Mouse (Mus musculus) testis, postnatal 14 days (tissue): ENCODE data around the gene Snrpf.

Experiments
- DNase-seq: peaks from one replicate; pipeline ENCODE4 v3.0.0; 2021; ENCODE audit warnings: low spot score

Snrpf gene

DNA sequence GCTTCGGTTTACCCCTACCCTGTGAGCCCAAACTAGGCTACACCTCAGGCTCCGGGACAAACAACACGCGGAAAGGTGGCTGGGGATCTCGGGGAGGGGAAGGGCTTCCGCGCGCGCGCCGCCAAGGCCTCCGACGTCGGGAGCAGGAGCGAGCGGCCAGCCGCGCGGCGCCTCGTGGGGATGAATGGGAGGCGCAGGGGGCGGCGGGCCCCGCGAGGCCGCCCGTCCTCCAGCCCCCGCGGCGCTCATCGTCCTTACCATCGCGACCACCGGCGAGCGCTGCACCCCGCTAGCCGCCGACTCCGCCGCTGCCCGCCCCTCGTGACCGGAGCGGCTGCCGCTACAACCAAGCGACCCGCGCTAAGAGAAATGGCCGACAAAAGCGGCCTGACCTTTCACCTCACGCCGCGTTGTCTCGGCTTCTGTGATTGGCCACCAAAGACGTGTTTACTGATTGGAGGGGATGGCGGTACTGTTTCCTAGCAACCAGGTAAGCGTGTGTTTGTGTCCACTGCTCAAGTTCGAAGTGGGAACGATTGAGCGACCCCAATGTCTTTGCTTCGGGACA is at the start of gene Snrpf:
TSS of gene Snrpf (minus strand) at position 426 of the 568 bp plus-strand sequence.
- DNase-seq: peak; percentile 91

DNA sequence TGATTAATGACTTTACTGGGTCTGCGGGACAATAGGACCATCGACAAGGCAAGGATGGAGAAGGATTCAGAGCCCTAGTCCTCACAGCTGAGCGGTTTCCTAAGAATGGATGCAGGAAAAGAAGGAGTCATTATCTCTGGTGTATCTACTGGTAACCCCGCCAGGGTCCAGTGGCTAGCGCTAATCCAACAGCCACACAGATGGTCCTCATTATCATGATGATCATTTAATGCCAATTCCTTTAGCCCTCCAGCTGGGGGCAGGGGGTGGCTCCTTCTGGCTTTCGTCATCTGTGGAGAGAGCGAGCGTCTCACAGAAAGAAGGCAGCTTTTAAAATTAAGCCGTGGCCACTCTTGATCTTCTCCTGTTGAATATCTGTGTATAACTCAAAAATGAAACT is 46.4 kb upstream of the Snrpf start:
- no peak for DNase-seq

DNA sequence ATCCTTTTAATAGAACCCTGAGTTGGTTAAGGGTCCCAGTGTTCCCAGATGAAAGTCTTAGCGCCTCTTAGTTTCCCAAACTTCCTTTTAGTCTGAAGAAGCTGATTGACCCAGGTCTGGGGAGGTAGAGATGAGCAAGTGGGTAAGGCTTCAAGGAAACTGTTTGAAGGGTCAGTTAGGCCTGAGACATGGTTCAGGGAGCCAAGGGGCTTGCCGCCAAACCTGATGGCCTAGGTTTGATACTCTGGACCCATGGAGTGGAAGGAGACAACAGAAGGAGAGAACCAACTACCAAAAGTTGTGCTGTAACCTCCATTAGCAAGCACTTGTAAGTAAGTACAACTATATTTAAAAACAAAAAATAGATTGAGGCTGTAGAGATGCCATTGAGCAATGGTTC is 44.5 kb upstream of the Snrpf start:
- DNase-seq: no peak

DNA sequence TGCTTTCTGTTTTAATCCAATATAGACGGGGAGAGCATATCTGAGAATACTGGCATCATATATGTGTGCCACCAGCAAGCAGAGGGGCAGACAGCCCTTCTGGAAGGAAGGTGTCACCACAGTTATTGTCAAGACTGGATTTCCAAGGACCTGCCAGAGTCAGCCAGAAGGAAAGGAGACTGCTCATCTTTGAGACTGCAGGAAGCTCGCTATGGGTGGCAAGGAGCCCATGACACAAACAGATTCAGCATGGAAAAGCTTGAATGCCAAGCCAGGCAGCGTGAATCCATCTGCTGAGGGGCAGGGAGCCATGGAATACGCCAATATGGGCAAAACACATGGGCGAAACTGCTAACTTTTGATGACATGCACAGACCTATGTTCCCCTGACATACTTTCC is 44.1 kb upstream of the Snrpf start:
- no peak for DNase-seq

DNA sequence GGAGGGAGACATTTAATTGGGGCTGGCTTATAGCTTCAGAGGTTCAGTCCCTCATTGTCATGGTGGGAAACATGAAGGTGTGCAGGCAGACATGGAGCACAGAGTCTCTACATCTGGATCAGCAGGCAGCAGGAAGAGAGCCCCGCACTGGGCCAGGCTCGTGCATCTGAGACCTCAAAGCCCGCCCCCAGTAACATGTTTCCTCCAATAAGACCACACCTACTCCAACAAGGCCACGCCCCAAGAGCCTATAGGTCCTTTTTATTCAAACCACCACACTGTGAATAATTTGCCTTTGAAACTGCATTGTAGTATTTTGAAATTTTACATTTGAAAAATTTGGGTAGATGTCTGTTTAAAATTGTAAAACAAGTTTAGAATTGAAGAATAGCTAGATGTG is 42.6 kb upstream of the Snrpf start:
- no peak for DNase-seq

DNA sequence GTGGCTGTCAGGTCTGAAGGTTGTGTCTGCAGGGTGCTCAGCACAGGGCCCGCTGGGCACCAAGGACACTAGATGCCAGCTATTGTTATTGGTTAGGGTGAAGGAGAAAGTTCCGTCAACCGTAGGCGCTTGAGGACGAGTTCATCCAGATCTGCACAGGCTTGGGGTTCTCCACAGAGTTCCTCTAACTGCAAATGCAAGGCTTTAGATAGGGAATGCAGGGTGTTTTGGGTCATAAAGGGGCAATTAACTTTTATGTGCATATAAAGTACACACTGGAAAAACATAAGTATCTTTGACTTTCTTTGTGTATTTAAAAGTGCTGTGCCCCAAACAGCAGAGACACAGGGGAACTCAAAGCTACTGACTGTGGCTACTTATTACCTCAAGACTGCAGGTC is 40.8 kb upstream of the Snrpf start:
- no peak for DNase-seq

DNA sequence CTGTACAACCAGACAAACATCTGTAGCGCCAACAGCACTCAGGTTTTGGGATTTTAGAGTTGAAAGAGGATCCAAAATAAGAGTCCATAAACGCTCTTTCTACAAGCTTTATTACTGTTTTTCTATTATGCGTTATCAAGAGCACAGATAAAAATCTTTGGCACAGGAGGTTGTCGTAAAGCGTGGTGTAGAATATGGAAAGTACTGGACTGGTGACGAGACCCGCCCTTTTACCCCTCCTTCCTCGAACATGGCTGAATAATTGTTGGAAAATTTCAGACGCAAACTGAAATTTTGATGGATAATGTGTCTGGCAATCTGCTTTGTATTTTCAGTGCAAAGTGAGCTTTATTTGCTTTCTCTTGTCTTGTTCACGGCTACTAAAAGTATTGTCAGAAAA is 34.6 kb upstream of the Snrpf start:
- no peak for DNase-seq

DNA sequence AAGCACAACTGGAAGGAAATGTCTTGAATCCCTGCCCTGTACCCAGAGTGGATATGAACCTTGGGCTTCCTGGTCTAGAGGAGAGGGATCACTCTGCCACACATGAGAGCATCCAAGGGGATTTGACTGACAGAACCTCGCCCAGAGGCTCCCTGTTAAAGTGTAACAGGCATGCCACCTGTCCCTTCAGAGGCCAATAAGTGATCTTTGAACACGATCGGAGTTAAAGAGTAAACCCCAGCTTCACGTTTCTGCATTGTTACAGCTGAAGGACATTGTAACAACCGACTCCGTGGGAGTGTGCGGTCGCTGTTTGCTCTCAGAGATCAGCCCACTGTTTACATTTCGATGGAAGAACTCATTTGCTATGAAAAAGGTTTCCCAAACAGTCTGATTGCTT is 34.2 kb upstream of the Snrpf start:
- peak; percentile 43 for DNase-seq

DNA sequence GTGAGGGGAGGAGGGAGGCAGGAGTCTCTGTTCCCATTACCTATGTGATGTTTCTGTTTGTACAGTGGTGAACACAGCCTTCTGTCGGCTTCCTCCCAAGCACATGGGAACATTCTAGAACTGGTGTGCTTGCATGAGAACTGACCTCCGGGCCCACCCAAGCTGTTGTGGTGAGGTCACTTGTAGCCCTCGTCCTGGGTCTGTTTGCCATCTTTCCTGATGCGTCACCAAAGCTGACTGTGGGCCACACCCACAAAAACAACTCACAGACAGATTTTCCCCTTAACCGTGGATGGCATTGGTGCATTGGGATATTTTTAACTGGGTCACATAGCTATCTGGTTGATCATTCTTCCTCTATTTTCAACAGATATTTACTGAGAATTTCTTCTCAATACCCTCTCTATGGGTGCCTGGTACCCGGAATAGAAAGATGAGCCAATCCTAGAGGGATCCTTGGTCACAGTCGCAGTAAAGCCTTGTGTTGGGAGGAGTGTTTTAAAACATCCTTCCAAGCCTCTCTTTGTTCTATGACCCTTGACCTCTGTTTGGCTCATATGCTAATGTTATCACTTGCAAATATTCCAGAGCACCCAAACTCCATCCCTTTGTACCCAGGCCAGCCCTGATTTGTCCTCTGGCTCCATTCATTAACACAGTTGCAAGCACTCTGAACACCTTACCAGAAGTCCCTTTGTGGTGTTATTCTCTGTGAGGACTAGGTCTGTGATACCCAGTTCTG is 31.1 kb upstream of the Snrpf start:
- no peak for DNase-seq

DNA sequence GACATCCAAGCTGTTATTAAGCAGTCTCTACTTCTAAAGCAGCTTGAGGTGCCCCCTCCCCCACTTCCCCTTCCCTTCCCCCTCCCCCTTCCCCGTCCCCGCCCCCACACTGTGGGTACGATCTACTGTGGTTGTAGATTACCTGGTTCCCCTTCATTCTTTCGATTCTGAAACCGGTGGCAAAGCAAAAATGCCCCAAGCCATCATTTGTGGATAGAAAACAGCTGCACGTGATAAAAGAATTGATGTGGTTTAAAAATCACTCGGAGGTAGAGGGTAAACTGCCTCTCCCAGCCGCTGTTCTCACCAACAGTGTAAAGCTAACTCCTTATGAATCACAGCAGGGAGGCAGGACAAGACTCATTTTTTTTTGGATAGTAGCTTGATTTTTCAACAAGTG is 25.3 kb upstream of the Snrpf start:
- DNase-seq: no peak

DNA sequence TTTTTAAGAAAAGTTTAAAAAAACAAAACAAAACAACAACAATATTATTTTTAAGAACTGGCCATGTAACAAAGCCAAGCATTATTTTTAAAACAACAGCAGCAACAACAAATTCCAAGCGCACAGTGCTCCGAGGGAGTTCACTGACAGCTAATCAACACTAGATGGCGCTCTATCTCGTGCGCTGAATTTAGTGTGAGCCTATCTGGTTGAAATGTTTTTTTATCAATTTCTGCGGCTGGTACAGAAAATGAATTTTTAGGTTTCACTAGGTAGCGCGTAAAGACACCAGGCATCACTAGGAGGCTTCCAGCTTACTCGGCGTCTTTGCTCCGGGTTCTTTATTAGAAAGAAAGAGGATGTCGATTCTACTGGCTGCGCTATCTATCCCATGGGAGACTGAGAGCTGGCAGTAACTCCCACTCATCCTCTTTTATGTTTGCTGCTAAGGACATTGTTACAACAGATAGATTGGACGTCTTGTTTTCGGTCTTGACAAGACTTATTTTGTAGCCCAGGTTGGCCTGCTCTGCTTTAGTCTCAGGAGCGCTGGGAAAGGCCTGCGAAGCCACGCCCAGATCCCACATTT is 22.0 kb upstream of the Snrpf start:
- DNase-seq: no peak

DNA sequence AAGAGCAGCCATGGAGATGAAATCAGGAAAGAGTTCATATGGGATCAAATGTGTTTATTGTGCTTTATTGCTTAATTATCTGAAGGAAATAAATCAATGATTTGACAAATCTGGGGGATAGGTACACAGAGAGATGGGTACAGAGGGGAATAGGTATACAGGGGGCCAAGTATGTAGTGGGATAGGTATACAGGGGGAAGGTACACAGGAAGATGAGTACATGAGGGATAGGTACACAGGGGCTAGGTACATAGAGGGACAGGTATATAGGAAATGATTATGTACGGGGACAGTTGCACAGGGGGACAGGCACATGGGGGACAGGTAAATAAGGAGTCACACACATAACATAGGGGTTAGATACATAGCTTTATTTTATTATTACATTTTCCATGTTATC is 21.4 kb upstream of the Snrpf start:
- no peak for DNase-seq

DNA sequence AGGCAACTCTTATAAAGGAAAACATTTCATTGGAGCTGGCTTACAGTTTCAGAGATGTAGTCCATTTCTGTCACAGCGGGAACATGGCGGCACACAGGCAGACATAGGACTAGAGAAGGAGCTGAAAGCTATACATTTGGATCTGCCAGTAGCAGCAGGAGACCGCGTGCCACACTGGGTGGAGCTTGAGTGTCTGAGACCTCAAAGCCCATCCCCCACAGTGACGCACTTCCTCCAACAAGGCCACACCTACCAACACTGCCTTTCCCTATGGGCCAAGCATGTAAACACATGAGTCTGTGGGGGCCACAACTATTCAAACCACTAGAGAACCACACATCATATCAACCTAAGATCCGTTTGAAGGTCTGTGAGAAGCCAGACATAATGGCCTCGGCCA is 19.7 kb upstream of the Snrpf start:
- DNase-seq: no peak

DNA sequence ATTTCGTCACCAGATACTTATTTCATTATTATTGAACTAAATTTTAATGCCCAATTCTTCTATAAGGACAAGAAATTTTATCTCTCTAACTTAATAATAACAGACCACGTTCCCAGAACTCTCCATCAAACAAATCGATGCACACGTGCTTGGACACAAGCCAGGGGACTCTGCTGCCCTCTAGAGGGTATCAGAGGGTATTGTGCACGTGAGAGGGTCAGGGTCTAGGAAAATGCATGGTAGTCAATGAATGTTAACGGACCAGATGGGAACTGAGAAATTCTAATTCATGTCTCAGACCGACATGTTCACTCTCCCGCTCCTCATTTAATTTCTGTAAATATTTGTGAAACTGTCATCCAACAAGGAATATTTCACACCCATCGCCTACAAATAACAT is 18.5 kb upstream of the Snrpf start:
- DNase-seq: no peak

DNA sequence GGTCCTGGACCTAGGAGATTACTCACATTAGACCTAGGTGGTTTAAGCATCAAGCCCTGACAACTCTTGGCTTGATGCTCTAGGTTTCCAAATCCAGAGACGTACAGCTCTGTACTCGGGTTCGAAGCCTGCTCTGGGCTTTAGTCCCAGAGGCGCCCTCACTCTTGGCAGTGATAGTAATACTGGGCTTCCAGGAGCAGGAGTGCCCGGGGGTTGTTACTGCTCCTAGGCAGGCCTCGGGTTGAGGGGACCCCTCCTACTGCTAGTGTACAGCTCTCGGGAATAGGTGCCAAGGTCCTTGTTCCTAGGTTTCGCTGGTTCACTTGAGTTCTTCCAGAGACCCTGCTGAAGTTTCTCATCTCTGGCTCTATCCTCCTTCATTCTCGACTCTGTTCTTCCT is 16.8 kb upstream of the Snrpf start:
- DNase-seq: no peak

DNA sequence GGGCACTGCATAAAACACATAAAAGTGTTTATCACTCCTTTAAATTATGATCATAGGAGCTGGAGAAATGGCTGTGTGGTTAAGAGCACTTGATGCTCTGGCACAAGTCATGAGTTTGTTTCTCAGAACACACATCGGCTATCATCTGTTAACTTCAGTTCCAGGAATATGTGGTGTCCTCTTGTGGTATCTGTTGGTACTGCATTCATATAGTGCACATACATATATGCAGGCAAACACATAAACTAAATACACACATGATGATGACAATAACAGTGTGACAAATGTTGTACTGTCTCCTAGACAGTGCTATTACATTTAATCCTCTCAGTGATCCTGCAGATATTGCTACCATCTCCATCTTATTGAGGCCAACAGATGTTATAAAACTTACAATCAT is 13.8 kb upstream of the Snrpf start:
- no peak for DNase-seq

DNA sequence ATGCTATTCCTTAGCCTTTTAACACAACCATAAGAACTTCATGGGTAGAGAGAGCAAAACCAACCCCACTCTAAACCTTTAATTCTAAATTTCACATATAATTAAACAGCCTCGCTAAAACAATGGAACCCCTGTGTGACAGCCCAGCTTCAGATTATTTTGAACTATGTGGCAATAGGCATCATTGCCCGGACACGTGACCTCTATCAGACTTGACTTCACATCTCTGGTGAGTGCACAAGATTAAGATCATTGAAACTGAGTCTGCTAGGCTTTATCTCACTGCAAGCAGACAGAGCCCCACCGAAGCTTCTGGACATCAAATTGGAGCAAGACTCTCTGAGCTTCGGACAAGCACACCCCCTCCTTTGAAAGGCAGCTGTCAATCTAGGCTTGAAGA is 12.8 kb upstream of the Snrpf start:
- no peak for DNase-seq

DNA sequence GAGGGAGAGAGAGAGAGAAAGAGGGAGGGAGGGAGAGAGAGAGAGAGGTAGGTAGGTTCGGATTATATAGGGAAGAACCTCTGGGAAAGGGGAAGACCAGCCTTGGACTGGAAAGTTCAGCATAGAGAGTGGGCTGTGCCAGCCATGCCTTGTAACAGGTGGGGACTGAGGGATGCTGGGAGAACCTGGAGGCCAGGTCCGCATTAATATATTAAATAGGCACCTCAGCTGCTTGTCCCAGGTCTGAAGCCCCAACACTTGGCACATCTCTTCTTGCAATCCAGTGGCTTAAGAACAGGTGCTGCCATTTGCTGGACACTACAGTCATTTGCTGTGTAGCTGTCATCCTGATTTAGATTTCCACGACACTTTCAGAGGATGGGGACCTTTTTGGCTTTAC is 7.1 kb upstream of the Snrpf start:
- no peak for DNase-seq

DNA sequence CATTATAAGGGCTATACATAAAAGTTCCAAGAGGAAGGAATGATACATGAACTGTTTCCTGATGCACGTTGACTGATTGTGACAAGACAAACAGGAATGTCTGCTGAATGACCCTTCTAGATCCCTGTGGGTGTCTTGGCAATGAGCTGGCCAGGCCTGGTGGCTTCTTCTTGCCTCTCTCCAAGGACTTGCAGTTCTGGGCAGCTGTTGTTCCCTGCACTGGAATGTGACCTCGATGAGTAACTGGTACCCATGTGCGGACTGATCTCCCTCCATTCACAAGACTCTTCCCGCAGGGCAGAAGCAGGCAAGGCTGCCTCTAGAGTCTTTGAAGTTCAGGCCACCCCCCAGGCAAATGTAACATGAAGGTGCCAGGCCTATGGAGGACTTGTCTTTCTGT is 6.3 kb upstream of the Snrpf start:
- DNase-seq: no peak

DNA sequence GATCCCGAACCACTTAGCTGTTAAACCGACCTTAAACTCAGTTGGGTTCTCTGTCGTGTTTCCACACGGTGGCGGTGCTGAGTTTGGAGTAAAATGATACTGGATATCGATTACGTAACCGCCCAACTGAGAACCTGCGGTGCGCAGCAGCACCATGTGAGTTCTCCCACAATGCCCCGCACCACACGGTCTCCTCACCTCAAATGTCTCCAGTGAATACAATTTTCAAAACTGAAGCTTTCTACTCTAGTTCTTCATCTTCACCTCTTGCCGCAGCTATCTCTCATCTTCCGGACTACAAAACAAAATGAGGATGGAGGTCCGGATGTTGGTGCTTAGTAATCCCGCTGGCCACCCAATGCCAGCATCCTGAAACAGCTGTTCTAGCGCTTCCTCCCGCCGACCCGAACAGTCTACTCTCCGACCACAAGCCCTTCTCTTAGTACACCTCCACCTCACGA is 4.5 kb upstream of the Snrpf start:
- DNase-seq: peak; percentile 65

DNA sequence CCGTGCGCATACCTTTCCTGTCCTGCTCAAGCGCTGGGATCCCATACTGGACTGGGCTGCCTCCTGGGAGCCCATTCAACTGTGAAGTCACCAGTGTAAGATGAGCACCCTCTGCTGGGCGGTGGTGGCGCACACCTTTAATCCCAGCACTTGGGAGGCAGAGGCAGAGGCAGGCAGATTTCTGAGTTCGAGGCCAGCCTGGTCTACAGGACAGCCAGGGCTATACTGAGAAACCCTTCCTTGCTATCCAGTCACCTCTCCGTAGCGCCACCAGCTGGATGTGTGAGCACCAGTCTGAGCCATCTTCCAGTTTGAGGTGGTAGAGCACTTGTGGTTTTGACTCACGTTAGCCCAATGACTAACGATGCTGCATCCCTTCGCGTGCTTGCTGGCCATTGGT is 3.0 kb upstream of the Snrpf start:
- no peak for DNase-seq

DNA sequence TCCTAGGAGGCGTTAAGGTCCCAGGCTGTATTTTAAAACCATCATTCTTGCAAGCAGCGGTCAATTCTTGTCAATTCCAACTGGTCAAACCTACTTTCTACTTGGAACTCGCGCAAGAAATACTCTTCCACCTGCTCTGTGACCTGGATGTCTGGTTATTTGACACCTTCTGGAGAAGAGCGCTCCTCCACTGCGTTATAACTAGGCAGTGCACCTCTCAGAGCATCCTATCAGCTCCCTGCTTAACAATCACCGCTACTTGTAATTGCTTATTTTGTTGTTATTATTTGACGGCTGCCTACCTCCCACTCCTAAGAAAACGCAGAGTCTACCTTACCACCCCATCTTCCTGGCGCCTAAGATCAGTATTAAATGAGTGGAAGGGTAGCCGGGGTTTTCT is 710 bp downstream of the Snrpf start:
- no peak for DNase-seq

DNA sequence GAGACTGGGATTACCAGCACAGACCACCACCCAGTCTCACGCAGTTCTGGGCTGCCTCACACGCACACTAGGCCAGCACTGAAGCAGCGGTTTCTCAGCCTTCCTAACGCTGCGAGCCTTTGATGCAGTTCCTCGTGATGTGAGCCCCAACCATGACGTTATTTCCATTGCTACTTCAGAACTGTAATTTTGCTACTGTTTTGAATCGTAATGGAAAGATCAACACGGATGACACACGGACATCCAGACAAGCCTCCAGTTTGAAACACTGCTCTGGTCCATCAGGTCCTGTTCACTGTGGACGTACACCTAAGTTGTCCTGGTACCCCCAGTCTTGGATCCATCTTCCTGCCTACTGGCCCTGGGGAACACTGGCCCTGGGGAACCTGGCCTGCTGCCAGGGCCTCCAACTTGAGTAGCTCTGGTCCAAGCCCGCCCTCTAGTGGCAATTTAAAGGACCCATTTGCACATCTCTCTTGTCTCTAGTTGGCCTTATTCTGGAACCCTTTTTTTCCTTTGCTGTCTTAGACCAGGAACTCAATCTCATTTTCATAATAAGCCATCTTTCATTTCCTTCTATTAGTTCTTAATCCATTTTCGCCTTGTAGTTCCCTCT is 12.1 kb downstream of the Snrpf start:
- peak; percentile 32 for DNase-seq
